Mouse (Mus musculus) kidney, postnatal 0 days (tissue): ENCODE measurements around the gene Ip6k3. TPM values are rescaled to one million over a fixed set of nuclear protein-coding genes. Genes with fewer than 3 reads are reported as not detected.
A peak's percentile ranks its signal among the peaks of the same experiment; 100 is the strongest.

Experiments
- ATAC-seq: fragments of 200-750 bp; cut with Nextera tagmentation; replicated peaks from 2 replicates; pipeline ENCODE4 v1.8.0; 2017; ENCODE audit warnings: low read depth, moderate number of reproducible peaks, moderate TSS enrichment, moderate library complexity; ENCODE audit not compliant: low FRiP score
- DNase-seq: peaks from one replicate; pipeline ENCODE4 v3.0.0-alpha.2; 2016; ENCODE audit warnings: low spot score
- H3K27ac ChIP-seq: fragments of 300-500 bp; sonication (generic); 2 replicates; pipeline ENCODE4 v1.5.1; 2014; ENCODE audit warnings: mild to moderate bottlenecking
- H3K27me3 ChIP-seq: fragments of 300-500 bp; sonication (generic); 2 replicates; pipeline ENCODE4 v1.6.1; 2014; ENCODE audit warnings: low read length, mixed read lengths; ENCODE audit not compliant: insufficient read depth
- H3K36me3 ChIP-seq: fragments of 300-500 bp; sonication (generic); 2 replicates; pipeline ENCODE4 v1.6.1; 2014; ENCODE audit warnings: low read length, mixed read lengths; ENCODE audit not compliant: insufficient read depth
- H3K4me1 ChIP-seq: fragments of 300-500 bp; sonication (generic); replicated peaks from 2 replicates; pipeline ENCODE4 v1.6.1; 2014; ENCODE audit warnings: antibody characterized with exemption, low read length, mixed read lengths; ENCODE audit not compliant: insufficient read depth
- H3K4me2 ChIP-seq: fragments of 300-500 bp; sonication (generic); 2 replicates; pipeline ENCODE4 v1.6.1; 2014; ENCODE audit warnings: mild to moderate bottlenecking, low read length, moderate library complexity, mixed read lengths
- H3K4me3 ChIP-seq: fragments of 300-500 bp; sonication (generic); replicated peaks from 2 replicates; pipeline ENCODE4 v1.5.1; 2014; ENCODE audit warnings: low read depth, low read length
- H3K9ac ChIP-seq: fragments of 300-500 bp; sonication (generic); 2 replicates; pipeline ENCODE4 v1.6.1; 2014; ENCODE audit warnings: low read depth, low read length
- H3K9me3 ChIP-seq: fragments of 300-500 bp; sonication (generic); replicated peaks from 2 replicates; pipeline ENCODE4 v1.6.1; 2016; ENCODE audit warnings: low read length, inconsistent platforms, mixed read lengths
- CTCF ChIP-seq: IDR thresholded peaks from 2 replicates; pipeline ENCODE4 v1.5.1; 2016; ENCODE audit warnings: antibody characterized with exemption, low read depth, mild to moderate bottlenecking, moderate library complexity
- WGBS: fragments of 180-500 bp; shearing (Covaris S2); extraction: QIAGEN DNeasy Blood & Tissue Kit; methylation state at CpG from one replicate; pipeline ENCODE4 v1.1.7; 2014; 5-methylcytosine and 5-hydroxymethylcytosine counted together
- polyA plus RNA-seq: library from polyadenylated mRNA; unstranded; fragments of >200 nt; fragmentation: Nextera tagmentation; extraction: Ambion mirVana; gene quantifications from 2 replicates; pipeline ENCODE4 v1.2.1, GENCODE M21; 2015

Gene Ip6k3
- polyA plus RNA-seq, 1 experiment from 2014 or later = 0.43 TPM

DNA sequence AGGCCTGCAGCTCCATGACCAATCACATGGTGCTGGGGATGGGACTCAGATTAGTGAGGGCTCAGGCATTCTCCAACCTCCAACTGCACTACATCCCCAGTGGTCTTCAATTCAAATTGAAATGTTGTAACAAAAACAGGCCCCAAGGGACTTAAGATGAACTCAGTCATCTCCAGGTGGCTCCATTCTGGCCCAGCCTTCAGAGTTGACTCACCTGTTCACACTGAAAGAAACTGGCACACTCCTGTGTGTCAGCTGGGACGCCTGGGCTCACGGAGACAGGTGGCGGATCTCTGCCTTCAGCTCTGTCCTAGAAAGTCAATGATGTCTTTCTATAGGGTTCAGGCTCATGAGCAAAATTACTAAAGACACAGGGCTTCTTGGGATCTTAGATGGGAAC lies 18.5 kb upstream of the Ip6k3 start:
- no peak for ATAC-seq
- H3K4me3 ChIP-seq = no peak overlapping the region
- no peaks in the 10 kb centered on the region for H3K4me1 ChIP-seq
- H3K9ac ChIP-seq = no peak overlapping the region
- H3K4me2 ChIP-seq = no peak overlapping the region
- DNase-seq = no peak
- peaks cover 9% of the 10 kb centered on the region for H3K36me3 ChIP-seq
- no peak for TF ChIP-seq CTCF
- no peaks in the 10 kb centered on the region for H3K27me3 ChIP-seq
- H3K27ac ChIP-seq = no peak overlapping the region
- WGBS = 91% methylated on average over 3 of the region's 3 CpGs
- H3K9me3 ChIP-seq = no peaks in the 10 kb centered on the region

DNA sequence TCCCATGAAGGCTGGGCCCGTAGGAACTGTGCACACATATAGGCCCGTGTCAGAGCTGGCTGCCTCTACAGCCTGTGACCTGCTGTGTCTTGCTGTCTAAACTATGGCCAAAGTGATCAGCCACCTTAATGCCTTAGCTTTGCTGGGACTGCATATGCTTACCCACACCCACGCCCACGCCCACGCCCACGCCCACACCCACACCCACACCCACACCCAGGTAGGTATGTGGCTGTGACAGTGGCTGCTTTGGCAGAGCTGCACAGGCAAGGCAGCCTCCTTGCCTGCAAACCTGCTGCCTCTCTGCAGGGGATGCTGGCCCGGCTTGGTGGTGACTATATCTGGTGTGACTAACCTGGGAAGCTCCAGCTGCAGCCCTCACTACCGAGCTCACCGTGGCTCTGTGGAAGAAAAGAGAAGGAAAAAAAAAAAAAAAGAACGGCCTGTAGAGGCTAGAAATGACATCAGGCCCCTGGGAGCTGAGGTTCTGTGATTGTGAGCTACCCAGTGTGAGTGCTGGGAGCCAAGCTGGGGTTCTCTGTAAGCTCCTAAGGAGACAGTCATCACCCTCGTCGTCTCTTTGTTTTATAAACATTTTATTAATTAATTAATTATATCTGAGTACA lies 16.2 kb upstream of the Ip6k3 start:
- Histone ChIP-seq H3K27me3 (no peaks in the 10 kb centered on the region), H3K9me3 (no peaks in the 10 kb centered on the region), H3K4me2 (no peak overlapping the region), H3K4me1 (no peaks in the 10 kb centered on the region), H3K9ac (no peak overlapping the region), H3K27ac (no peak overlapping the region), H3K36me3 (no peaks in the 10 kb centered on the region), H3K4me3 (no peak overlapping the region)
- no peak for TF ChIP-seq CTCF
- ATAC-seq (no peak), DNase-seq (no peak)
- WGBS = 85% methylated on average over 12 of the region's 12 CpGs

DNA sequence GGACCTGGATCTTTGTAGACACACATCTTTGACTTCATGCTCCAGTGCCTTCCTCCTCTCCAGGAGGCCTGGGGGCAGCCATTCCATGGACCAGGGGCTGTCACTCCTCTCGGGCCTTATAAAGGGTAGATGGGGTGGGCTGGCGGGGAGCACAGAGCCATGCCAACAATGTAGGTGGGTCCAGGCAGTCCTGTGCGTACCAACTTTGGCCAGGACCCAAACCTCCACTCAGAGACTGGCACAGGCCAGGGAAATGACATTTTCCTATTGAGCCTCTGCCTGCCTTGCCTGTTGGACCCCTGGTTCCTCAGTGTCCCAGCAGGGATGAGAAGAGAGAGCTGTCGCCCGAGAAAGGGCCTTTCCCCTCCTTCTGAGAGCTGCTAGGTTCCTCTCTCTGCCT lies 14.8 kb upstream of the Ip6k3 start:
- Histone ChIP-seq H3K27me3 (no peaks in the 10 kb centered on the region), H3K9ac (no peak overlapping the region), H3K4me3 (no peak overlapping the region), H3K9me3 (no peaks in the 10 kb centered on the region), H3K36me3 (no peaks in the 10 kb centered on the region), H3K27ac (no peak overlapping the region), H3K4me2 (no peak overlapping the region), H3K4me1 (no peaks in the 10 kb centered on the region)
- no peak for DNase-seq
- WGBS = 71% methylated on average over 5 of the region's 5 CpGs
- no peak for ATAC-seq
- TF ChIP-seq CTCF = no peak

DNA sequence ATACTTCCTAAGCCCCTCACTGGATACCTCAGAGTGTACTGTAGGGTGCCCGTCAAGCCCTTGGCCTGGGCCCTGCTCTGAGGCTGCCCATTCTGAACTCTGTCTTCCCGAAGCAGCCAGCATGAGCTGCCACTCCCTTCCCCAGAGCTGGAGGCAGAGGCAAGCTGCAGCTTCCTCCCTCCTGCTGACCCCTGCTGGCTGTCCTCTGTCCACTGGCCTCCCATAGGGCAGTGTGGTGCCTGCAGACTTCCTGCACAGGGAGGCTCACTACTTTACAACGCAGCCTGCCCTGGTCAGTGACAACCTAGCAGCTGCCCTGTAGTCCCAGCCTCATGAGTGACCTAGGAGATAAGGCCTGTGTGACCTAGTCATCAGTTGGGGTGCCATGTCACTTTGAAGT lies 14.1 kb upstream of the Ip6k3 start:
- ATAC-seq = no peak
- Histone ChIP-seq H3K4me3 (no peak overlapping the region), H3K36me3 (no peaks in the 10 kb centered on the region), H3K27me3 (no peaks in the 10 kb centered on the region), H3K4me1 (no peaks in the 10 kb centered on the region), H3K27ac (no peak overlapping the region), H3K9ac (no peak overlapping the region), H3K4me2 (no peak overlapping the region), H3K9me3 (no peaks in the 10 kb centered on the region)
- peak; percentile 67 for TF ChIP-seq CTCF
- 30% methylated on average over 3 of the region's 3 CpGs for WGBS
- peak; percentile 57 for DNase-seq

DNA sequence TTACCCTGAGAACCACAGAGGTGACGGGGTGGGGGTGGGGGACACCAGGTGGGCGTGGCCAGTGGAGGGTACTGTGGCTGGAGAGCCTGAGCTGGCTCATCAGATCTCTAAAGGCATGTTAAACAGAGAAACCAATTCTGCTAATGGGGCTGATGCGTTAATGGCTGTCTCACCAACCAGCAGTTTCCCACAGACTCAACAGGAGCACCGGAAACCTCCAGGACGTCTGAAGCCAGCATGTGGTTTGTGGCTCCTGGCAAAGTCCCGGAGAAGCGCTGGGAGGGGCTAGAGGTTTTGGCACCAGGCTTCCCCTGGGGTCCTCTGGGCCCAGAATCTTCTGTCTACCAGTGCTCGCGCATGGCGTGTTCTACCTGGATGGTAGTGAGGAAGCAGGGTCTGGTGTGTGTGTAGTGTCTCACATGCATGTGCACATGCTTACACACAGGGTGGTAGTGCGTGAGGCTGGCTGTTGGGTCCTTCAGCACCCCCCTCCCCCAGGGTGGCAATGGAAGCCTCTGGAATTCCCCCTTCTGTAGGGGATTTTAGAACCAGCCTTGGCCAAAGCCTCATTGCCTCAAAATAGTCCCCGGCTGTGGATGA lies 12.2 kb upstream of the Ip6k3 start:
- no peak for TF ChIP-seq CTCF
- no peak for DNase-seq
- no peak overlapping the region for H3K9ac ChIP-seq
- ATAC-seq = no peak
- WGBS = 60% methylated on average over 12 of the region's 12 CpGs
- H3K27ac ChIP-seq = no peak overlapping the region
- H3K4me2 ChIP-seq = no peak overlapping the region
- H3K9me3 ChIP-seq = no peaks in the 10 kb centered on the region
- no peaks in the 10 kb centered on the region for H3K36me3 ChIP-seq
- no peak overlapping the region for H3K4me3 ChIP-seq
- H3K27me3 ChIP-seq = no peaks in the 10 kb centered on the region
- H3K4me1 ChIP-seq = no peaks in the 10 kb centered on the region

DNA sequence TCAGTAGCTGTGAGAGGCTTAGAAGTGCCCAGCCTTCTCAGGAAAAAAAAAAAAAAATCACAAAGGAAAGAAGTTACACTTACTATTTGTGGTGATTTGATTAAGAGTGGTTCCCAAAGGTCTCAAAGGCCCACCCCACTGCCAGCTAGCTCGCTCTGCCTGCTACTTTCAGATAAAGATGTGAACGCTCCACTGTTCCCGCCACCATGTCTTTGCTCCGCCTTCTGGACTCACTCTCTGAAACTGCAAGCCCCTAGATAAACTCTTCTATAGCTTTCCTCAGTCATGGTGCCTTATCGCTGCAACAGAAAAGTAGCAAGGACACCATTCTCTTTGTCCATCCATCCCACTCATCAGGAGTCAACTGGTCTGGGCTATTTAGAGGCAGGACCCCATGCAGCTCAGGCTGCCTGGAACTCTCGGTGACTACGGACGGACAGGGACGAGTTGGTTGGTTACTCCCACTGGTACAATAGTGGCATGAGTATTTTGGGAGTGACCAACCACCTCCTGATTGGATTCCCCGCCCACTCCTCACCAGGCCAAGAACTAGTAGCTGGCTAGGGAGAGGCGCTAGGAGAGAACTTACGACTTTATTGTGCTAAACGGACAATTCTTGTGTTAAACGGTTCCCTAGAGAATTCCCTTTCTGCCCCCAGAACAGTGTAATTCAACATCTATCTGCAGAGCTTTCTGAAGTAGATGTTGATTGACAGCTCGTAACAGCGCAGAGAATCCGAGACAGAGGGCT lies 11.0 kb upstream of the Ip6k3 start:
- H3K4me2 ChIP-seq = no peak overlapping the region
- 87% methylated on average over 17 of the region's 17 CpGs for WGBS
- TF ChIP-seq CTCF = no peak

More for the DNA sequence above, 11.0 kb upstream of the Ip6k3 start:
- Histone ChIP-seq H3K27ac (no peak overlapping the region), H3K4me3 (no peak overlapping the region), H3K36me3 (no peaks in the 10 kb centered on the region), H3K9me3 (no peaks in the 10 kb centered on the region), H3K27me3 (no peaks in the 10 kb centered on the region), H3K4me1 (no peaks in the 10 kb centered on the region), H3K9ac (no peak overlapping the region)
- ATAC-seq (no peak), DNase-seq (no peak)
